Comparison of ENCODE assay signal across 9 mouse cellular contexts in genomic region chr17:67950523-67951213, GRCm38 (mm10). TPM values are rescaled to one million over a fixed set of nuclear protein-coding genes. Genes with fewer than 3 reads are reported as not detected.
DNase-seq lines count a peak whose midpoint lies in the region; ATAC-seq and TF ChIP-seq lines count a peak whose summit lies in the region.
"Had no signal": no experiment of that assay in that cellular context is flagged by ENCODE, and none has a peak within 500 bp of the region (broad histone marks: within the 10 kb centered on the region; RNA-seq: fewer than 3 reads in every experiment).

No protein-coding gene starts in this region.

- peak overlapping the region; percentile 18 for H3K4me3 ChIP-seq in lung, adult 2 months (replicated peaks; ENCODE audit: extremely low read depth, low read depth, low read length)
- H3K4me3 ChIP-seq in embryonic facial prominence, embryonic 15.5 days (replicated peaks) = peak overlapping the region; percentile 48
- peak overlapping the region; percentile 10; the same call in 1 of the 2 replicates for H3K4me3 ChIP-seq in hindbrain, embryonic 13.5 days
- H3K4me3 ChIP-seq in neural tube, embryonic 12.5 days = no peak overlapping the region

- WGBS in lung, adult 2 months = 25% methylated on average over 11 of the region's 11 CpGs
- WGBS in embryonic facial prominence, embryonic 15.5 days = 19% methylated on average over 11 of the region's 11 CpGs
- 70% methylated on average over 11 of the region's 11 CpGs for whole genome bisulfite sequencing in hindbrain, embryonic 13.5 days
- 66% methylated on average over 11 of the region's 11 CpGs for WGBS in neural tube, embryonic 12.5 days

- DNase-seq in lung, adult 2 months = no peak
- DNase-seq in lung, postnatal 36 days = no peak
- DNase-seq in cerebellum, adult 11 months = no peak
- no peak for DNase-seq in thymus, postnatal 25 days
- no peak for DNase-seq in spleen, postnatal 14 days (ENCODE audit: low spot score in 2 of 2)
- DNase-seq: cerebellum, postnatal 25 days had no signal

- peaks cover 16% of the 10 kb centered on the region for H3K4me1 ChIP-seq in lung, adult 2 months (ENCODE audit: control insufficient read depth, insufficient read depth, low read length)
- H3K4me1 ChIP-seq in embryonic facial prominence, embryonic 15.5 days = peaks cover 63% of the 10 kb centered on the region
- H3K4me1 ChIP-seq in hindbrain, embryonic 13.5 days (replicated peaks) = peaks cover 9% of the 10 kb centered on the region; the same call in 1 of the 2 replicates
- H3K4me1 ChIP-seq in neural tube, embryonic 12.5 days = no peaks in the 10 kb centered on the region

- no peaks in the 10 kb centered on the region for H3K9me3 ChIP-seq in embryonic facial prominence, embryonic 15.5 days (replicated peaks)
- H3K9me3 ChIP-seq in hindbrain, embryonic 13.5 days = no peaks in the 10 kb centered on the region
- no peaks in the 10 kb centered on the region for H3K9me3 ChIP-seq in neural tube, embryonic 12.5 days

- H3K27ac ChIP-seq in embryonic facial prominence, embryonic 15.5 days (replicated peaks) = peak overlapping the region; percentile 95
- H3K27ac ChIP-seq in hindbrain, embryonic 13.5 days = peak overlapping the region; percentile 71
- no peak overlapping the region for H3K27ac ChIP-seq in neural tube, embryonic 12.5 days

- H3K9ac ChIP-seq in embryonic facial prominence, embryonic 15.5 days = peak overlapping the region; percentile 41
- H3K9ac ChIP-seq in hindbrain, embryonic 13.5 days = no peak overlapping the region
- no peak overlapping the region for H3K9ac ChIP-seq in neural tube, embryonic 12.5 days

- H3K27me3 ChIP-seq in embryonic facial prominence, embryonic 15.5 days = no peaks in the 10 kb centered on the region
- no peaks in the 10 kb centered on the region for H3K27me3 ChIP-seq in hindbrain, embryonic 13.5 days
- H3K27me3 ChIP-seq in neural tube, embryonic 12.5 days (replicated peaks) = no peaks in the 10 kb centered on the region

- H3K4me2 ChIP-seq in embryonic facial prominence, embryonic 15.5 days (replicated peaks) = peak overlapping the region; percentile 58
- peak overlapping the region; percentile 17; the same call in 1 of the 2 replicates for H3K4me2 ChIP-seq in hindbrain, embryonic 13.5 days
- peak overlapping the region; percentile 36; the same call in 1 of the 2 replicates for H3K4me2 ChIP-seq in neural tube, embryonic 12.5 days (replicated peaks)

- no peak for TF ChIP-seq CTCF in lung, adult 2 months (IDR thresholded peaks at IDR 0.05; ENCODE audit: insufficient read depth, low read length)

- TF ChIP-seq POLR2A in lung, adult 2 months (IDR thresholded peaks at IDR 0.05; ENCODE audit: borderline replicate concordance, extremely low read depth, low read depth, low read length) = no peak

- H3K36me3 ChIP-seq in embryonic facial prominence, embryonic 15.5 days = no peaks in the 10 kb centered on the region
- H3K36me3 ChIP-seq in hindbrain, embryonic 13.5 days = no peaks in the 10 kb centered on the region
- no peaks in the 10 kb centered on the region for H3K36me3 ChIP-seq in neural tube, embryonic 12.5 days

- peak; percentile 59 for ATAC-seq in embryonic facial prominence, embryonic 15.5 days (ENCODE audit: insufficient number of reproducible peaks, low FRiP score, low TSS enrichment, low read depth)
- ATAC-seq in hindbrain, embryonic 13.5 days (ENCODE audit: low FRiP score) = no peak
- ATAC-seq in neural tube, embryonic 12.5 days (ENCODE audit: low FRiP score, low read depth) = no peak

RNA-seq across cellular contexts. Expression of gene Arhgap28, which starts 53.3 kb away (rescaled TPM):
- 4.8 and 7.4 TPM in 2 replicates for polyA plus RNA-seq in lung, adult 2 months (2012; rRNA removed)
- polyA plus RNA-seq in embryonic facial prominence, embryonic 15.5 days (2015; fragmentation: Nextera tagmentation; extraction: Ambion mirVana) = 47.3 and 48.6 TPM in 2 replicates
- polyA plus RNA-seq in hindbrain, embryonic 13.5 days (2015; fragmentation: Nextera tagmentation; extraction: Ambion mirVana) = 13.1 and 14.7 TPM in 2 replicates
- polyA plus RNA-seq in neural tube, embryonic 12.5 days (2016; fragmentation: Nextera tagmentation; extraction: Ambion mirVana) = 26.8 and 27.0 TPM in 2 replicates
